ENCODE assay signal across 11 mouse cellular contexts in the genomic region with DNA sequence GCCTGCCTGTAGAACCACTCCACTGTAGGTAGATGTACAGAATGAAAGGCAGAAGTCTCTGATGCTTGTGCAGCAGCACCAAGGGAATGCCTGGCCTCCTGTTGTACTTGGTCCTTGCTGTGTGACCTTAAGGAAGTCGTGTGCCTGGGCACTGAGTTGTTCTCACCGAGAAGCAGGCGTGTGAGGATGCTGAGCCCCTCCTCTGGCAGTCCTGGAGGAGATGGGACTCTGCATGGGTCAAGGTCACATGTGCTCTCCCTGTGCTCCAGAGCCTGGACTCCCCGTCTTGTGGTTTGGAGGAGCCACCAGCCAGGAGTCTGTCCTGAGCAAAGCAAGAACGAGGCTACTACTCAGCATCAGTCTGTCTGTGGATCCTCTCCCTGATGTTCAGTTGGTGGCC.
"Had no signal": no experiment of that assay in that cellular context is flagged by ENCODE, and none has a peak within 500 bp of the region (broad histone marks: within the 10 kb centered on the region; RNA-seq: fewer than 3 reads in every experiment).

No protein-coding gene starts in this region.

- H3K27me3 ChIP-seq: limb, embryonic 13.5 days; liver, embryonic 13.5 days; midbrain, embryonic 13.5 days; neural tube, embryonic 15.5 days; stomach, embryonic 15.5 days had no signal

- H3K4me1 ChIP-seq: limb, embryonic 13.5 days; midbrain, embryonic 13.5 days; neural tube, embryonic 15.5 days had no signal

- H3K4me3 ChIP-seq: layer of hippocampus, adult 2 months; limb, embryonic 13.5 days; liver, embryonic 13.5 days; midbrain, embryonic 13.5 days; myocyte; neural tube, embryonic 15.5 days; stomach, embryonic 15.5 days had no signal

- H3K4me2 ChIP-seq: limb, embryonic 13.5 days; liver, embryonic 13.5 days; midbrain, embryonic 13.5 days; neural tube, embryonic 15.5 days; stomach, embryonic 15.5 days had no signal

- DNase-seq: liver, embryonic 13.5 days; right cerebral cortex, adult 18-20 months; spleen, adult 18-20 months; thymus, adult 2 months; thymus, postnatal 25 days had no signal

- H3K9ac ChIP-seq: limb, embryonic 13.5 days; liver, embryonic 13.5 days; midbrain, embryonic 13.5 days; neural tube, embryonic 15.5 days; stomach, embryonic 15.5 days had no signal

- H3K27ac ChIP-seq: layer of hippocampus, adult 2 months; limb, embryonic 13.5 days; liver, embryonic 13.5 days; midbrain, embryonic 13.5 days; neural tube, embryonic 15.5 days; stomach, embryonic 15.5 days had no signal

- ATAC-seq: midbrain, embryonic 13.5 days had no signal

- H3K9me3 ChIP-seq: limb, embryonic 13.5 days; liver, embryonic 13.5 days; midbrain, embryonic 13.5 days; neural tube, embryonic 15.5 days; stomach, embryonic 15.5 days had no signal
